Mouse (Mus musculus): ENCODE measurements around the gene Pvr. TPM values are rescaled to one million over a fixed set of nuclear protein-coding genes. Genes with fewer than 3 reads are reported as not detected.
A peak's percentile ranks its signal among the peaks of the same experiment; 100 is the strongest.

The Pvr gene
- polyA plus RNA-seq, 1 experiment from 2014 or later = 9.1 TPM

- no peak overlapping the region for H3K4me2 ChIP-seq (ENCODE audit: low read depth, low read length)
- no peaks in the 10 kb centered on the region for H3K27me3 ChIP-seq (ENCODE audit: control insufficient read depth, insufficient read depth, low read length)
- no peaks in the 10 kb centered on the region for H3K9me3 ChIP-seq (ENCODE audit: control insufficient read depth, low read length)
- no peak overlapping the region for H3K27ac ChIP-seq (ENCODE audit: low read depth, low read length)
- 0 out of 2 replicates have a peak, but pooled peaks have one; percentile 21 for ATAC-seq (ENCODE audit: low read depth)
- 60% methylated on average over 10 of the region's 10 CpGs for WGBS
- no peaks in the 10 kb centered on the region for H3K4me1 ChIP-seq (ENCODE audit: control insufficient read depth, insufficient read depth, low read length)
- H3K4me3 ChIP-seq (ENCODE audit: low read depth, low read length) = no peak overlapping the region
- H3K9ac ChIP-seq (replicated peaks; ENCODE audit: low read depth, low read length) = no peak overlapping the region
- no peaks in the 10 kb centered on the region for H3K36me3 ChIP-seq (ENCODE audit: control insufficient read depth, insufficient read depth, low read length)
Observed at GRCm38 (mm10) chr7:19952320-19952986, 31.5 kb upstream of the Pvr start.

GRCm38 (mm10) chr7:19950589-19950988 is 29.6 kb upstream of the Pvr start, which contains the start of gene Igsf23:
Gene Igsf23, minus strand, starts transcription at chr7:19950756.
- no peak within 1 kb of the TSS for H3K9ac ChIP-seq (replicated peaks; ENCODE audit: low read depth, low read length)
- H3K27me3 ChIP-seq (ENCODE audit: control insufficient read depth, insufficient read depth, low read length) = no peaks in the 10 kb centered on the region
- 65% methylated on average over 9 of the region's 9 CpGs for WGBS
- no peak for ATAC-seq (ENCODE audit: low read depth)
- no peak within 1 kb of the TSS for H3K27ac ChIP-seq (ENCODE audit: low read depth, low read length)
- no peak within 1 kb of the TSS for H3K4me3 ChIP-seq (ENCODE audit: low read depth, low read length)
- no peaks in the 10 kb centered on the region for H3K4me1 ChIP-seq (ENCODE audit: control insufficient read depth, insufficient read depth, low read length)
- H3K4me2 ChIP-seq (ENCODE audit: low read depth, low read length) = no peak within 1 kb of the TSS
- no peaks in the 10 kb centered on the region for H3K36me3 ChIP-seq (ENCODE audit: control insufficient read depth, insufficient read depth, low read length)
- no peaks in the 10 kb centered on the region for H3K9me3 ChIP-seq (ENCODE audit: control insufficient read depth, low read length)

GRCm38 (mm10) chr7:19949996-19950395 is 29.0 kb upstream of the Pvr start:
- Histone ChIP-seq H3K36me3 (ENCODE audit: control insufficient read depth, insufficient read depth, low read length) (no peaks in the 10 kb centered on the region), H3K4me3 (ENCODE audit: low read depth, low read length) (no peak overlapping the region), H3K9me3 (ENCODE audit: control insufficient read depth, low read length) (no peaks in the 10 kb centered on the region), H3K27me3 (ENCODE audit: control insufficient read depth, insufficient read depth, low read length) (no peaks in the 10 kb centered on the region), H3K4me2 (ENCODE audit: low read depth, low read length) (no peak overlapping the region), H3K4me1 (ENCODE audit: control insufficient read depth, insufficient read depth, low read length) (no peaks in the 10 kb centered on the region), H3K9ac (replicated peaks; ENCODE audit: low read depth, low read length) (no peak overlapping the region), H3K27ac (ENCODE audit: low read depth, low read length) (no peak overlapping the region)
- WGBS = 65% methylated on average over 10 of the region's 10 CpGs
- no peak for ATAC-seq (ENCODE audit: low read depth)

GRCm38 (mm10) chr7:19948956-19949355 is 28.0 kb upstream of the Pvr start:
- ATAC-seq (ENCODE audit: low read depth) = no peak
- Histone ChIP-seq H3K9ac (replicated peaks; ENCODE audit: low read depth, low read length) (no peak overlapping the region), H3K4me2 (ENCODE audit: low read depth, low read length) (no peak overlapping the region), H3K4me1 (ENCODE audit: control insufficient read depth, insufficient read depth, low read length) (no peaks in the 10 kb centered on the region), H3K9me3 (ENCODE audit: control insufficient read depth, low read length) (no peaks in the 10 kb centered on the region), H3K4me3 (ENCODE audit: low read depth, low read length) (no peak overlapping the region), H3K27me3 (ENCODE audit: control insufficient read depth, insufficient read depth, low read length) (no peaks in the 10 kb centered on the region), H3K27ac (ENCODE audit: low read depth, low read length) (no peak overlapping the region), H3K36me3 (ENCODE audit: control insufficient read depth, insufficient read depth, low read length) (no peaks in the 10 kb centered on the region)
- WGBS = 84% methylated on average over 12 of the region's 12 CpGs

- Histone ChIP-seq H3K27ac (ENCODE audit: low read depth, low read length) (no peak overlapping the region), H3K9ac (replicated peaks; ENCODE audit: low read depth, low read length) (no peak overlapping the region), H3K36me3 (ENCODE audit: control insufficient read depth, insufficient read depth, low read length) (no peaks in the 10 kb centered on the region), H3K4me1 (ENCODE audit: control insufficient read depth, insufficient read depth, low read length) (no peaks in the 10 kb centered on the region), H3K9me3 (ENCODE audit: control insufficient read depth, low read length) (no peaks in the 10 kb centered on the region), H3K4me3 (ENCODE audit: low read depth, low read length) (no peak overlapping the region), H3K4me2 (ENCODE audit: low read depth, low read length) (no peak overlapping the region), H3K27me3 (ENCODE audit: control insufficient read depth, insufficient read depth, low read length) (no peaks in the 10 kb centered on the region)
- ATAC-seq (ENCODE audit: low read depth) = no peak
- 86% methylated on average over 13 of the region's 13 CpGs for WGBS
Observed at GRCm38 (mm10) chr7:19945821-19946515, 25.0 kb upstream of the Pvr start.

- Histone ChIP-seq H3K4me2 (ENCODE audit: low read depth, low read length) (no peak overlapping the region), H3K27ac (ENCODE audit: low read depth, low read length) (no peak overlapping the region), H3K4me3 (ENCODE audit: low read depth, low read length) (no peak overlapping the region), H3K9me3 (ENCODE audit: control insufficient read depth, low read length) (no peaks in the 10 kb centered on the region), H3K9ac (replicated peaks; ENCODE audit: low read depth, low read length) (no peak overlapping the region), H3K36me3 (ENCODE audit: control insufficient read depth, insufficient read depth, low read length) (no peaks in the 10 kb centered on the region), H3K4me1 (ENCODE audit: control insufficient read depth, insufficient read depth, low read length) (no peaks in the 10 kb centered on the region), H3K27me3 (ENCODE audit: control insufficient read depth, insufficient read depth, low read length) (no peaks in the 10 kb centered on the region)
- 89% methylated on average over 5 of the region's 5 CpGs for WGBS
- no peak for ATAC-seq (ENCODE audit: low read depth)
Observed at GRCm38 (mm10) chr7:19945201-19945600, 24.2 kb upstream of the Pvr start.

- no peak overlapping the region for H3K27ac ChIP-seq (ENCODE audit: low read depth, low read length)
- no peaks in the 10 kb centered on the region for H3K36me3 ChIP-seq (ENCODE audit: control insufficient read depth, insufficient read depth, low read length)
- H3K4me1 ChIP-seq (ENCODE audit: control insufficient read depth, insufficient read depth, low read length) = no peaks in the 10 kb centered on the region
- H3K27me3 ChIP-seq (ENCODE audit: control insufficient read depth, insufficient read depth, low read length) = no peaks in the 10 kb centered on the region
- no peak for ATAC-seq (ENCODE audit: low read depth)
- H3K4me3 ChIP-seq (ENCODE audit: low read depth, low read length) = no peak overlapping the region
- H3K4me2 ChIP-seq (ENCODE audit: low read depth, low read length) = no peak overlapping the region
- no peaks in the 10 kb centered on the region for H3K9me3 ChIP-seq (ENCODE audit: control insufficient read depth, low read length)
- H3K9ac ChIP-seq (replicated peaks; ENCODE audit: low read depth, low read length) = no peak overlapping the region
- WGBS = 94% methylated on average over 8 of the region's 8 CpGs
Observed at GRCm38 (mm10) chr7:19944709-19945108, 23.7 kb upstream of the Pvr start.

GRCm38 (mm10) chr7:19940256-19940655 is 19.3 kb upstream of the Pvr start:
- no peak overlapping the region for H3K4me3 ChIP-seq (ENCODE audit: low read depth, low read length)
- H3K4me1 ChIP-seq (ENCODE audit: control insufficient read depth, insufficient read depth, low read length) = no peaks in the 10 kb centered on the region
- H3K9me3 ChIP-seq (ENCODE audit: control insufficient read depth, low read length) = no peaks in the 10 kb centered on the region
- H3K27me3 ChIP-seq (ENCODE audit: control insufficient read depth, insufficient read depth, low read length) = no peaks in the 10 kb centered on the region
- no peak for ATAC-seq (ENCODE audit: low read depth)
- H3K36me3 ChIP-seq (ENCODE audit: control insufficient read depth, insufficient read depth, low read length) = no peaks in the 10 kb centered on the region
- WGBS = 53% methylated on average over 5 of the region's 6 CpGs
- no peak overlapping the region for H3K9ac ChIP-seq (replicated peaks; ENCODE audit: low read depth, low read length)
- no peak overlapping the region for H3K27ac ChIP-seq (ENCODE audit: low read depth, low read length)
- no peak overlapping the region for H3K4me2 ChIP-seq (ENCODE audit: low read depth, low read length)

GRCm38 (mm10) chr7:19939555-19940235 is 18.7 kb upstream of the Pvr start:
- H3K27ac ChIP-seq (ENCODE audit: low read depth, low read length) = no peak overlapping the region
- H3K4me3 ChIP-seq (ENCODE audit: low read depth, low read length) = no peak overlapping the region
- H3K4me2 ChIP-seq (ENCODE audit: low read depth, low read length) = no peak overlapping the region
- no peaks in the 10 kb centered on the region for H3K9me3 ChIP-seq (ENCODE audit: control insufficient read depth, low read length)
- ATAC-seq (ENCODE audit: low read depth) = no peak
- H3K36me3 ChIP-seq (ENCODE audit: control insufficient read depth, insufficient read depth, low read length) = no peaks in the 10 kb centered on the region
- no peak overlapping the region for H3K9ac ChIP-seq (replicated peaks; ENCODE audit: low read depth, low read length)
- no peaks in the 10 kb centered on the region for H3K27me3 ChIP-seq (ENCODE audit: control insufficient read depth, insufficient read depth, low read length)
- no peaks in the 10 kb centered on the region for H3K4me1 ChIP-seq (ENCODE audit: control insufficient read depth, insufficient read depth, low read length)
- 64% methylated on average over 10 of the region's 12 CpGs for WGBS
